Mouse (Mus musculus) heart, adult 11 months (tissue): ENCODE data around the gene Acads.
"Not testable (repeated sequence)": the region's sequence is repeated elsewhere in the genome, so short reads cannot be mapped to it uniquely, and the experiment has no call there.

Experiments
- DNase-seq: peaks from one replicate; pipeline ENCODE4 v3.0.0; 2022

Gene Acads

GRCm38 (mm10) chr5:115118961-115119570, at the start of gene Acads:
Acads (minus strand) TSS chr5:115119346.
- peak; percentile 99 for DNase-seq

GRCm38 (mm10) chr5:115167396-115167795, 48.2 kb upstream of the Acads start:
- DNase-seq = peak; percentile 89

GRCm38 (mm10) chr5:115166815-115167194, 47.7 kb upstream of the Acads start:
- DNase-seq = no peak

GRCm38 (mm10) chr5:115165895-115166814, 47.0 kb upstream of the Acads start:
- peak; percentile 92 for DNase-seq

DNA sequence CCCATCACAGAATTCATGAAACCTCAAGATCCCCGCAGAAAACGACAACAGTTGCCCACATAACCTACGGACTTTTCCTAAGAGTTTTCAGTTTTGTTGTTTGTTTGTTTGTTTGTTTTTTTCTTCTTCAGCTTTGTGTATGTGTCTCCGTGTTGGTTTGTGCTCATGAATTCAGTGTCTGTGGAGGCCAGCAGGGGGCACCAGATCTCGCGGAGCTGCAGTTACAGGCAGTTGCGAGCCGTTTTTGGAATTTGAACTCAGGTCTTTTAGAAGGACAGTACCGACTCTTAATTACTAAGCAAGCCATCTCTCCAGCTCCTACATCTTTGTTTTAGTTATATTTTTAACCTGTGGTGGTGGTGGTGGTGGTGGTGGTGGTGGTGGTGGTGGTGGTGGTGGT, 46.2 kb upstream of the Acads start:
- DNase-seq = no peak

DNA sequence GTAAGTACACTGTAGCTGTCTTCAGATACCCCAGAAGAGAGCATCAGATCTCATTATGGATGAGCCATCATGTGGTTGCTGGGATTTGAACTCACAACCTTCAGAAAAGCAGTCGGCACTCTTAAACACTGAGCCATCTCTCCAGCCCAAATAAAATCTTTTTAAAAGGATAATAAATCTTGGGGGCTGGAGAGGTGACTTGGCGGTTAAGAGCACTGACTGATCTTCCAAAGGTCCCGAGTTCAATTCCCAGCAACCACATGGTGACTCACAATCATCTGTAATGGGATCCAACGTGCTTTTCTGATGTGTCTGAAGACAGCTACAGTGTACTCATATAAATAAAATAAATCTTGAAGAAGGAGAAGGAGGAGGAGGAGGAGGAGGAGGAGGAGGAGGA, 45.3 kb upstream of the Acads start:
- DNase-seq = not testable (repeated sequence)

- DNase-seq = peak; percentile 94
Measured at GRCm38 (mm10) chr5:115163563-115163962, 44.4 kb upstream of the Acads start.

- not testable (repeated sequence) for DNase-seq
Measured at GRCm38 (mm10) chr5:115161940-115162279, 42.8 kb upstream of the Acads start.

GRCm38 (mm10) chr5:115161064-115161939, 42.2 kb upstream of the Acads start:
- peak; percentile 97 for DNase-seq

GRCm38 (mm10) chr5:115160655-115161054, 41.5 kb upstream of the Acads start:
- no peak for DNase-seq

- DNase-seq = peak; percentile 91
Measured at GRCm38 (mm10) chr5:115159165-115159564, 40.0 kb upstream of the Acads start.

DNA sequence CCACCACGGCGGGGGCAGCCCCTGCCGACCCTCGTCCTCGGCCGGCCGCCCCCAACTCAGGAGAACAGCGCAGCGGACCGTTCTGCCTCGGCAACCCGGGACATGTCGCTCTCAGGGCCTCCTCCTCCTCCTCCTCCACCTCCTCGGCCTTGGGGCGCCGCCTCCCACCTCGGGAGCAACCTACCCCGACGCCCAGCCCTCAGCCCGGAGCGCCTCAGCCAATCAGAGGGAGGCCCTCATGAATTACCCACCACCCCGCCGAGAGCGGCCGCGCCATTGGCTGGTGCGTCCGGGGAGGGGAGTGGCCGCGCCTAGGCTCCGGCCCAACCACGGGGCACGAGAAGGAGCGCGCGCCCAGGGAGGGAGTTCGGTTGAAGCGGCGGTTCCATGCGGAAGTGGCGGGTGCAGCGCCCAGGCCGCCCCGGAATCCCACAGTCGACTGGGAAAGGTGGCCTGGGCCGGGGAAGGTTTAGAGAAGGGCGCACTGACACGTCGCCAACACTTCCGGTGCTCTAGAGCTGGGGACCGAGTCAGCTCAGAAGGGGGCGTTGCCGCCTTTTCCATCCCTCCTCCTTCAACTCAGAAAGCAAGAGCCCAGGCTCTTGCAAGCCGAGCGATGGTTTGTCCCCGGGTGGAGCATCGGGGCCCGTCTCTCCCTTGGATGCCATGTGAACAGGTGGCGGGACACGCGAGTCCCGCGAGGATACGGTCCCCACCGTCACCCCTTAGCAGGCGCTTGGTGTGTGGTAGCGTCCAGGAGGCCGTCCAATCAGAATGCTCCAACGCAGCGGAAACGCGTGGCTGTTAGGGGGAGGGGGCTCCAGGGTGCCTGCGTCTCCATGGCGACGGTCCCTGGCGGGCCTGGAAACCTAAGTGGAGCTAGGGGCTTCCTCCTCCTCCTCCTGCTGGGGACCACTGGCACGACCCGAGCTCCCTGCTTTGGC, 39.2 kb upstream of the Acads start, which contains the start of gene Mlec:
Mlec (minus strand) TSS at position 140 of the 944 bp plus-strand sequence.
- peak; percentile 100 for DNase-seq

DNA sequence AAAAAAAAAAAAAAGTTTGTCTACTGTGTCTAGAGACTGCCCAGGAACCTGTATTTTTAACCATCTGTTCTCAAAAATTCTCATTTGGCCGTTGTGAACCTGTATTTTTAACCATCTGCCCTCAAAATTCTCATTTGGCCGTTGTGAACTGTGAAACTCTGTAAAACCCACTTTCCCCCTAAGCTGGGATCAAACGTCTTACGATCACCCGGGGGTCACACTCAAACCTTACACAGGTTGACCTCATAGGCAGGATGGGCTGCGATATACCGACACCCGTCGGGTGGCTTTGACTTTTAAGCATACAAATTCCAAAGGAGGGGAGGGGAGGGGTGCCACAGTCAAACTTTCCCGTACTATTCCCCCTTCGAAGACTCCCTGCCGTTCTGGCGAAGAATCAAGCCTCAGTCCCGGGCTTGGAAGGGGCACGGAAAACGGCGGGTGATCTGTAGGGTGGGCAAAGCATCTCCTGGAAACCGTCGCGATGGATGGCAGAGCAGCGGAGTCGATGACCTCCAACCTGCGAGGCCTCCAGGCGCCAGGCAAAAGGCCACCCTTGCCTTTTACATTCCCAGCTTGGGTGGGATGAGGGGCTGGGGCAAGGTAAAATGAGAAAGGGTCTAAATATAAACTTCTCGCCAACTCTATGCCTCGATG, 37.9 kb upstream of the Acads start:
- peak; percentile 96 for DNase-seq

DNA sequence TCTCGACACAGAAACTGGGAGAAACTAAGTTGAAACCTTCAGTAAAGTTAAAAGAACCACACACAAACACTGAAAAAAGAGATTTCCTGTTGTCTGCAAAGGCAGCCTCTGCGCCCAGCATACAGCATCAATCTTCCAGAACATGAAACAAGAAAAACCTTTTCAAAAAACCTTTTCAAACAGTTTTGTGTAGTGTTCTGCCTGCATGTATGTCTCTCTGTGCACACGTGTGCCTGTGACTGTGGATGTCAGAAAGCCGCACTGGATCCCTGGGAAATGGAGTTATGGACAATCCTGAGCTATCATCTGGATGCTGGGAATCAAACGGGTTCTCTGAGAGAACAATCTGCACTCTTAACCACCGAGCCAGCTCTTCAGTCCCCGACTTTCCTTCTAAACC, 37.3 kb upstream of the Acads start:
- DNase-seq = no peak

- peak; percentile 94 for DNase-seq
Measured at GRCm38 (mm10) chr5:115155831-115156230, 36.7 kb upstream of the Acads start.

DNA sequence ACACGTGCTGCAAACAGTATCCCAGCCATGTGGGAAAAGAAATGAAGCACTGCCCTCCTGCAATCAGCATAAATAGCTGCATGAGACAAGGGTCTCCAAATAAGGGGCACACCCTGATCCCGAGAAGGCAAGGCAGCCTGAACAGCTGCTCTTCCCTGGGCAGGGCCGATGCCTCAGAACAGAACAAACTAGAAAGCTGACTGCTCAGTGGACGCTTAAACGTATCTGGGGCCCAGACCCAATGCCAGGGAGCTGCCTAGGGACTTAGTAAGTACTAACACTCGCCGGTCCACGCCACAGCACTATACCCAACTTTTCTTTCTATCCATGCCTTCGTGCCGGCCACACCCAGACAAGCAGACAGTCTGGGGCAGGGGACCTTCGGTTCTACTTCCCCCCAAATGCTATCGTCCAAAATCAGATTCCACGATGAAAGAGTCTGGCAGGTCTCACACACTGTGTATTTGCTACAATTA, 36.0 kb upstream of the Acads start:
- DNase-seq = peak; percentile 89

- DNase-seq = no peak
Measured at GRCm38 (mm10) chr5:115152132-115152956, 33.2 kb upstream of the Acads start.

DNA sequence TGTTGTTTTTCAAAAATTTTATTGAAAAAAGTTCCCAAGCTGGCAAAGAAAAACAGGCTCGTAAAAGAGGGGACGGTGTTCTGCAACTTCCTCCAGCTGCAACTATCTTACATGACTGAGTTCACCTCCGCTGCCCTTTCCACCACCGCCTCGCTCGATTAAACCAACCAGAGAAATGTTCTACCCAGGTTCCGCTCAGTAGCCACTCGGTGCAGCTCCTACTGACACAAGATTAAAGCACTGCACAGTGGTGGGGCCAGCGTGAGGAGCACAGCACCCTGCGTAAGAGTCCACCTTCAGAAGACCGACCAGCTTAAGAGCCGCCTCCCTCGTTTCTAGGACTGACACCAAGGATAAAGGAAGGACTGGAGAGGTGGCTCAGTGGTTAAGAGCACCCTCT, 32.3 kb upstream of the Acads start:
- DNase-seq = no peak

DNA sequence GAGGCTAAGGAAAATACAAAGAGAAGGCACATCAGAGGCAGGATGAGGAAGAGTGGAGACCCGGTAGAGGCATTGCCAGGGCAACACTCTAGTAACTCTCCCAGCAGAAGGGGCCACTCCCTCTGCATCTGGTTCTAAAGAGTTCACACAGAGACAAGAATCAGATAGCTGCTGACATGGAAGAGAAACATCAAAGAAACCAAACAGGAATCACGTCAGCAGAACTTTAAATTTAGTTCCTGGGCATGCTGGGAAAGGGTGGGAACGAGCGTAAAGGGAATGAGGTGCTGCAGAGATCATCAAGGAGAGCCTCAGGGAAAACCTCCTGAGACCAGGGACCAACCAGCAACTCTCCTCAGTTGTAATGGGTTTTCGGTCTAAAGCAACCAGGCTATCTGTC, 31.8 kb upstream of the Acads start:
- DNase-seq = no peak

- no peak for DNase-seq
Measured at GRCm38 (mm10) chr5:115149675-115150459, 30.7 kb upstream of the Acads start.
